Comparison of ENCODE assay signal across 8 mouse cellular contexts in the genomic region with DNA sequence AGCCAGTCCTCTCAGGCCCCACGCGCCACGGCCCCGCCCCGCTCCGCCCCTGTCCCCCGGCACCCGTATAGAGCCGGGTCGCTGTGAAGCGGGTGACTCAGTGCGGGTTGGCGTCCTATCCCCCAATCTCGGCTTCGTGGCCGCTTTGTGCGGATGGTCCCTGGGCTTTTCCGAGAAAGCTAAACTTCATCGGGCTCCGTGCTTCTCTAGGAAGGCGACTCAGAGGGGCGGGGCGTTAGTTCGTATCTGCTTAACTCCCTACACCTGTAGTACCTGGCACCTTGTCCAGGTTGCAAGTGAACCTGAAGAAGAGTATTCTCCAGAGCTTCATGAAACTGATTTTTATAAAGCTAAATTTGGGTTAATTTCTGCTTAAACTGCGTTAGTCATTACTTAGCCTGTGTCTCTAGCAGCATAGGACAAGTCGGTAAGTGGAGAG. TPM values are rescaled to one million over a fixed set of nuclear protein-coding genes. Genes with fewer than 3 reads are reported as not detected.
DNase-seq lines count a peak whose midpoint lies in the region; ATAC-seq and TF ChIP-seq lines count a peak whose summit lies in the region.

No protein-coding gene starts in this region.

- H3K36me3 ChIP-seq in neural tube, embryonic 11.5 days (ENCODE audit: control insufficient read depth, insufficient read depth, low read length), result no peaks in the 10 kb centered on the region
- peaks cover 11% of the 10 kb centered on the region for H3K36me3 ChIP-seq in limb, embryonic 14.5 days (ENCODE audit: control insufficient read depth, insufficient read depth, low read length)
- no peaks in the 10 kb centered on the region for H3K36me3 ChIP-seq in stomach, embryonic 15.5 days

- peak overlapping the region; percentile 82 for H3K4me3 ChIP-seq in cerebellum, adult 2 months (replicated peaks; ENCODE audit: insufficient read depth, low read depth, low read length)
- peak overlapping the region; percentile 93 for H3K4me3 ChIP-seq in neural tube, embryonic 11.5 days (ENCODE audit: low read depth, low read length)
- peak overlapping the region; percentile 90 for H3K4me3 ChIP-seq in limb, embryonic 14.5 days (replicated peaks; ENCODE audit: low read length)
- H3K4me3 ChIP-seq in stomach, embryonic 15.5 days (replicated peaks), result peak overlapping the region; percentile 82

- no peak for TF ChIP-seq POLR2A in cerebellum, adult 2 months (IDR thresholded peaks at IDR 0.05; ENCODE audit: borderline replicate concordance, insufficient read depth, low read length)
- 0 out of 2 replicates have a peak, but pooled peaks have one; percentile 38 for TF ChIP-seq POLR2A in limb, embryonic 14.5 days (IDR thresholded peaks at IDR 0.05; ENCODE audit: borderline replicate concordance, extremely low read depth, insufficient read depth, insufficient read length)

- ATAC-seq in neural tube, embryonic 11.5 days (ENCODE audit: insufficient read depth, low FRiP score, low TSS enrichment), result peak; percentile 97
- no peak for ATAC-seq in limb, embryonic 14.5 days (ENCODE audit: low FRiP score, low read depth)
- ATAC-seq in stomach, embryonic 15.5 days (ENCODE audit: insufficient read depth, low FRiP score, low read depth), result no peak

- H3K9ac ChIP-seq in neural tube, embryonic 11.5 days (ENCODE audit: low read length), result no peak overlapping the region; the same call in 1 of the 2 replicates
- peak overlapping the region; percentile 36; the same call in 1 of the 2 replicates for H3K9ac ChIP-seq in limb, embryonic 14.5 days (ENCODE audit: low read depth, low read length, severe bottlenecking)
- H3K9ac ChIP-seq in stomach, embryonic 15.5 days, result no peak overlapping the region

- H3K27me3 ChIP-seq in cerebellum, adult 2 months (ENCODE audit: control insufficient read depth, insufficient read depth, low read length), result no peaks in the 10 kb centered on the region
- H3K27me3 ChIP-seq in neural tube, embryonic 11.5 days (ENCODE audit: control insufficient read depth, insufficient read depth, low read length), result no peaks in the 10 kb centered on the region
- H3K27me3 ChIP-seq in limb, embryonic 14.5 days (ENCODE audit: control insufficient read depth, insufficient read depth, low read length), result no peaks in the 10 kb centered on the region
- H3K27me3 ChIP-seq in stomach, embryonic 15.5 days (replicated peaks), result no peaks in the 10 kb centered on the region

- H3K27ac ChIP-seq in cerebellum, adult 2 months (ENCODE audit: insufficient read depth, low read length), result no peak overlapping the region
- H3K27ac ChIP-seq in neural tube, embryonic 11.5 days (ENCODE audit: low read depth, low read length), result no peak overlapping the region
- 0 out of 2 replicates have a peak overlapping the region, but pooled peaks have one; percentile 3 for H3K27ac ChIP-seq in limb, embryonic 14.5 days (replicated peaks; ENCODE audit: low read depth, low read length)
- H3K27ac ChIP-seq in stomach, embryonic 15.5 days, result peak overlapping the region; percentile 59

- no peak for TF ChIP-seq CTCF in cerebellum, adult 2 months (IDR thresholded peaks at IDR 0.05; ENCODE audit: borderline replicate concordance, insufficient read depth, low read depth, low read length)

- H3K4me1 ChIP-seq in cerebellum, adult 2 months (ENCODE audit: control insufficient read depth, insufficient read depth, low read length), result peaks cover 8% of the 10 kb centered on the region
- peaks cover 26% of the 10 kb centered on the region for H3K4me1 ChIP-seq in neural tube, embryonic 11.5 days (ENCODE audit: control insufficient read depth, insufficient read depth, low read length)
- peaks cover 28% of the 10 kb centered on the region for H3K4me1 ChIP-seq in limb, embryonic 14.5 days (ENCODE audit: control insufficient read depth, insufficient read depth, low read length)
- peaks cover 11% of the 10 kb centered on the region for H3K4me1 ChIP-seq in stomach, embryonic 15.5 days

- WGBS in cerebellum, adult 2 months, result 4% methylated on average over 26 of the region's 26 CpGs
- WGBS in neural tube, embryonic 11.5 days, result 1% methylated on average over 26 of the region's 26 CpGs
- 2% methylated on average over 25 of the region's 26 CpGs for WGBS in limb, embryonic 14.5 days
- 2% methylated on average over 26 of the region's 26 CpGs for WGBS in stomach, embryonic 15.5 days

- H3K4me2 ChIP-seq in neural tube, embryonic 11.5 days (ENCODE audit: low read depth), result peak overlapping the region; percentile 54
- peak overlapping the region; percentile 80 for H3K4me2 ChIP-seq in limb, embryonic 14.5 days (replicated peaks; ENCODE audit: low read depth, low read length, severe bottlenecking)
- H3K4me2 ChIP-seq in stomach, embryonic 15.5 days, result peak overlapping the region; percentile 53

- no peaks in the 10 kb centered on the region for H3K9me3 ChIP-seq in neural tube, embryonic 11.5 days (ENCODE audit: control insufficient read depth, low read length)
- H3K9me3 ChIP-seq in limb, embryonic 14.5 days (ENCODE audit: control insufficient read depth, low read length), result no peaks in the 10 kb centered on the region
- H3K9me3 ChIP-seq in stomach, embryonic 15.5 days, result no peaks in the 10 kb centered on the region

- DNase-seq in cerebellum, adult 2 months, result no peak
- DNase-seq in cerebellum, postnatal 36 days, result no peak
- no peak for DNase-seq in neural tube, embryonic 11.5 days (ENCODE audit: low spot score)
- no peak for DNase-seq in neural tube, embryonic 10.5 days (ENCODE audit: extremely low spot score, low spot score)
- no peak for DNase-seq in limb, embryonic 14.5 days (ENCODE audit: low spot score)
- DNase-seq in cerebellum, adult 8-10 months, result no peak
- no peak for DNase-seq in thymus, postnatal 10 days (ENCODE audit: low spot score in 2 of 2)

RNA-seq across cellular contexts. Expression of a gene that starts 0.5 kb away (rescaled TPM):
- polyA plus RNA-seq in cerebellum, adult 2 months (2012; rRNA removed), result 39.5 and 40.6 TPM in 2 replicates
- 28.0 and 35.1 TPM in 2 replicates for polyA plus RNA-seq in neural tube, embryonic 11.5 days (2014; fragmentation: Nextera tagmentation; extraction: Ambion mirVana)
- 45.2 and 46.5 TPM in 2 replicates for polyA plus RNA-seq in limb, embryonic 14.5 days (2012; rRNA removed)
- polyA plus RNA-seq in limb, embryonic 14.5 days (2014; fragmentation: Nextera tagmentation; extraction: Ambion mirVana), result 29.4 and 31.3 TPM in 2 replicates
- polyA plus RNA-seq in stomach, embryonic 15.5 days (2015; fragmentation: Nextera tagmentation; extraction: Ambion mirVana), result 19.0 and 19.4 TPM in 2 replicates

Comparison
In these comparisons a context has a peak if more than half of its experiments do, and no peak if none do; other contexts are left out.
1. H3K27ac ChIP-seq: peak in limb, embryonic 14.5 days (single experiment) and stomach, embryonic 15.5 days (single experiment); none in cerebellum, adult 2 months (single experiment) and neural tube, embryonic 11.5 days (single experiment).
2. Peak in every context shown above with its lines, with median percentiles within 50 percentile points of each other: H3K4me3 ChIP-seq and H3K4me2 ChIP-seq.